Mouse (Mus musculus) spleen, adult 2 months (tissue): Measurements from ENCODE around the gene Pcdh11x.

ENCODE experiments used
- CTCF ChIP-seq: fragments of 200-500 bp; IDR thresholded peaks from 2 replicates; pipeline ENCODE4 v1.5.1; 2011; ENCODE audit warnings: mild to moderate bottlenecking, inconsistent platforms; ENCODE audit not compliant: insufficient read depth, insufficient read length, insufficient replicate concordance; ENCODE audit errors: extremely low read depth
- POLR2A ChIP-seq: fragments of 200-500 bp; IDR thresholded peaks from 2 replicates; pipeline ENCODE4 v1.6.1; 2011; ENCODE audit warnings: low read depth, low read length, inconsistent platforms

DNA sequence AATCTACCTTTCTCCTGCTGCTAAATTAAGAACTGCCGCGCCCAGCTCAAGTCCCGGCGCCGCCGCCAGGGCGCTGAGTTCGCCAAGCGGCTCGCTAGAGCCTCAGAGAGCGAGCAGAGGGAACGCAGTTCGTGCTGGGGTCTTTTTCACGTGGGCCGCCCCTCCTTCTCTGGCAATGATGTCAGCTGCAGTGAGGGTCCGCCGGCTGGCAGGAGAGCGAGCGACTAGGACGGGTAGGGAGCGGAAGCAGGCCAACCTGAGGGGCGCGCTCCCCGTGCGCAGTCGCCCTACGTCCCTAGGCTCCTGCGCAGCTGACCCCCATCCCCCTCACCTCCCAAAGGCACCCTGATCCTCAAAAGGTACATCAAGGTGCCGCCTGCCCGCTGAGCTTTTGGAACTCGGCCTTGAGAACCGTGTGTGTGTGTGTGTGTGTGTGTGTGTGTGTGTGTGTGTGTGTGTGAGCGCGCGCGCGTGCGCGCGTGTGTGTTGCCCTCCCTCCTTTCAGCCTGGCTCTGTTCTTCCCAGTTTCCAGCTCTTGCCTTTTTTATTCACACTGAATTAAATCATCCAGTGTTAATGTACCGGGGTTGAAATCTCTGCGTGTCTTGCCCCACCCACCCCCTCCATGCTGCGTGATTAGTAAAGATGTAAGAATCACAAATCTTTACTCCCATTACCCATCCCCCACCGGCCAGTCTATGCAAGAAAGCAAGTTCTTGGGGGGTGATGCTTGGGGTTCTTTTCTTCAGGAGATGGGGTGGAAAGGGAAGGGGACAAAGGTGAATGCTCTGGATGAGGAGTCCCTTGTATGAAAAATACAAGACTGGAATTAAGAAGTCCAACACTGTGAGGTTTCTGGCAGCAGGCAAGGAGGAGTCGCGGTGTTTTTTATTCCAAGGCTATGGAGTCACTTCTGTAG lies 3.0 kb downstream of the Pcdh11x start:
- TF ChIP-seq CTCF (no peak), POLR2A (no peak)
